Mouse (Mus musculus) small intestine, adult 2 months (tissue): Measurements from ENCODE around the gene Serp2.

ENCODE experiments used
- CTCF ChIP-seq: fragments of 200-500 bp; IDR thresholded peaks from 2 replicates; pipeline ENCODE4 v1.5.1; 2012; ENCODE audit warnings: low read depth, mild to moderate bottlenecking, control low read depth, inconsistent platforms, low read length, moderate library complexity, mixed read lengths; ENCODE audit not compliant: insufficient replicate concordance, insufficient read length; ENCODE audit errors: extremely low read depth
- POLR2A ChIP-seq: fragments of 200-500 bp; IDR thresholded peaks from 2 replicates; pipeline ENCODE4 v1.6.1; 2012; ENCODE audit warnings: low read depth, mild to moderate bottlenecking, control low read depth, inconsistent platforms, low read length, moderate library complexity

GRCm38 (mm10) chr14:76505101-76505438 is 51.6 kb downstream of the Serp2 start:
- no peak for TF ChIP-seq POLR2A
- TF ChIP-seq CTCF, result no peak
